Mouse (Mus musculus) hindbrain, embryonic 15.5 days (tissue): ENCODE data around the gene Rab8a. TPM values are rescaled to one million over a fixed set of nuclear protein-coding genes. Genes with fewer than 3 reads are reported as not detected.

Experiments used
- ATAC-seq: fragments of 200-750 bp; cut with Nextera tagmentation; 2 replicates; pipeline ENCODE4 v1.8.0; 2017; ENCODE audit warnings: low read depth, moderate number of reproducible peaks, moderate TSS enrichment; ENCODE audit not compliant: low FRiP score
- H3K27ac ChIP-seq: fragments of 300-500 bp; sonication (generic); replicated peaks from 2 replicates; pipeline ENCODE4 v1.5.1; 2015; ENCODE audit warnings: mild to moderate bottlenecking, inconsistent platforms
- H3K27me3 ChIP-seq: fragments of 300-500 bp; sonication (generic); 2 replicates; pipeline ENCODE4 v1.6.1; 2015; ENCODE audit warnings: control low read depth, inconsistent platforms
- H3K36me3 ChIP-seq: fragments of 300-500 bp; sonication (generic); 2 replicates; pipeline ENCODE4 v1.6.1; 2015; ENCODE audit warnings: control low read depth, inconsistent platforms
- H3K4me1 ChIP-seq: fragments of 300-500 bp; sonication (generic); replicated peaks from 2 replicates; pipeline ENCODE4 v1.6.1; 2015; ENCODE audit warnings: control low read depth, inconsistent platforms
- H3K4me2 ChIP-seq: fragments of 300-500 bp; sonication (generic); 2 replicates; pipeline ENCODE4 v1.6.1; 2015; ENCODE audit warnings: moderate library complexity, mild to moderate bottlenecking, inconsistent platforms
- H3K4me3 ChIP-seq: fragments of 300-500 bp; sonication (generic); 2 replicates; pipeline ENCODE4 v1.5.1; 2015; ENCODE audit warnings: mild to moderate bottlenecking, inconsistent platforms
- H3K9ac ChIP-seq: fragments of 300-500 bp; sonication (generic); 2 replicates; pipeline ENCODE4 v1.6.1; 2015; ENCODE audit warnings: inconsistent platforms
- H3K9me3 ChIP-seq: fragments of 300-500 bp; sonication (generic); 2 replicates; pipeline ENCODE4 v1.6.1; 2016; ENCODE audit warnings: control low read depth, inconsistent platforms
- WGBS: fragments of 180-500 bp; shearing (Covaris S2); methylation state at CpG from one replicate; pipeline ENCODE4 v1.1.7; 2015; 5-methylcytosine and 5-hydroxymethylcytosine counted together
- polyA plus RNA-seq: library from polyadenylated mRNA; unstranded; fragments of >200 nt; fragmentation: Nextera tagmentation; extraction: Ambion mirVana; gene quantifications from 2 replicates; pipeline ENCODE4 v1.2.1, GENCODE M21; 2015

Gene Rab8a
- polyA plus RNA-seq, 1 experiment from 2014 or later = 84.2 TPM

- ATAC-seq = no peak
- no peak overlapping the region for H3K4me3 ChIP-seq
- no peaks in the 10 kb centered on the region for H3K4me1 ChIP-seq
- WGBS = 90% methylated on average over 1 of the region's 1 CpGs
- peaks cover 63% of the 10 kb centered on the region for H3K36me3 ChIP-seq
- H3K9me3 ChIP-seq = no peaks in the 10 kb centered on the region
- no peak overlapping the region for H3K27ac ChIP-seq
- H3K27me3 ChIP-seq = no peaks in the 10 kb centered on the region
- no peak overlapping the region for H3K9ac ChIP-seq
- H3K4me2 ChIP-seq = no peak overlapping the region
These were observed 11.9 kb upstream of the Rab8a start for GRCm38 (mm10) chr8:72149056-72149455.

DNA sequence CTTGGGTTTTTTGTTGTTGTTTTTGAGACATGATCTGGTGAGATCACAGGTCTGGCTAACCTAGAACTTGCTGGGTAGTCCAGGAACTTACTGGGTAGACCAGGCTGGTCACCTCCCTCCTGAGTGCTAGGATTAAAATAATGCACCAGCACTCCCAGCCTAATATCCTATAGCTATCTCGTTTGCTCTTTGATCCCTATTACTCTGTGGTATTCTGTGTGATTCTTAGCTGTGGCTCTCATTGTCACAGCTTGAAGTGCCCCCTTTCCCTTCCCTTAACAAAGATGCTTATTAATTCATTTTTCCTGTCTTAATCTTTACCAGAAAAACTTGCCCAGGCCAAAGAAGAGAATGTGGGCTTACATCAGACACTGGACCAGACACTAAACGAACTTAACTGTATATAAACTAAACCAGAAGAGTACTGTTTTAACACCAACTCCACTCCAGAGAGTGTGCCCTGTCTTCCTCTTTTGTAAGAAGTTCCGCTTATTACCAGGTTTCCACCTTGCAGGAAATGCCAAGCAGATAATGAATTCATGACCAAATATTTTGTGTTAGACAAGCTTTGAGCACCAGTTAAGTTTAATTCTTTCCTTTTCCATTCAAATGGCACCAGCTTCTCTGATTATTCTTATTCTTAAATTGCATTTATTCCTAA lies 9.5 kb upstream of the Rab8a start:
- no peak overlapping the region for H3K4me3 ChIP-seq
- peaks cover 42% of the 10 kb centered on the region for H3K36me3 ChIP-seq
- H3K27ac ChIP-seq = no peak overlapping the region

GRCm38 (mm10) chr8:72153382-72153781 lies 7.6 kb upstream of the Rab8a start:
- no peak for ATAC-seq
- H3K4me2 ChIP-seq = no peak overlapping the region
- no peaks in the 10 kb centered on the region for H3K9me3 ChIP-seq

More for the DNA sequence above, 9.5 kb upstream of the Rab8a start:
- no peak overlapping the region for H3K9ac ChIP-seq
- 94% methylated on average over 3 of the region's 3 CpGs for WGBS
- no peaks in the 10 kb centered on the region for H3K27me3 ChIP-seq
- ATAC-seq = no peak
- no peaks in the 10 kb centered on the region for H3K9me3 ChIP-seq
- H3K4me1 ChIP-seq = no peaks in the 10 kb centered on the region
- H3K4me2 ChIP-seq = no peak overlapping the region

GRCm38 (mm10) chr8:72158096-72158495 lies 2.9 kb upstream of the Rab8a start:
- Histone ChIP-seq H3K4me1 (peaks cover 24% of the 10 kb centered on the region), H3K4me3 (no peak overlapping the region), H3K27me3 (no peaks in the 10 kb centered on the region), H3K27ac (no peak overlapping the region), H3K9me3 (no peaks in the 10 kb centered on the region), H3K4me2 (no peak overlapping the region), H3K36me3 (no peaks in the 10 kb centered on the region), H3K9ac (no peak overlapping the region)
- 78% methylated on average over 2 of the region's 2 CpGs for WGBS
- ATAC-seq = no peak

More at GRCm38 (mm10) chr8:72153382-72153781, 7.6 kb upstream of the Rab8a start:
- H3K4me1 ChIP-seq = no peaks in the 10 kb centered on the region
- peaks cover 25% of the 10 kb centered on the region for H3K36me3 ChIP-seq
- H3K9ac ChIP-seq = no peak overlapping the region
- H3K27me3 ChIP-seq = no peaks in the 10 kb centered on the region
- no peak overlapping the region for H3K27ac ChIP-seq
- no peak overlapping the region for H3K4me3 ChIP-seq

DNA sequence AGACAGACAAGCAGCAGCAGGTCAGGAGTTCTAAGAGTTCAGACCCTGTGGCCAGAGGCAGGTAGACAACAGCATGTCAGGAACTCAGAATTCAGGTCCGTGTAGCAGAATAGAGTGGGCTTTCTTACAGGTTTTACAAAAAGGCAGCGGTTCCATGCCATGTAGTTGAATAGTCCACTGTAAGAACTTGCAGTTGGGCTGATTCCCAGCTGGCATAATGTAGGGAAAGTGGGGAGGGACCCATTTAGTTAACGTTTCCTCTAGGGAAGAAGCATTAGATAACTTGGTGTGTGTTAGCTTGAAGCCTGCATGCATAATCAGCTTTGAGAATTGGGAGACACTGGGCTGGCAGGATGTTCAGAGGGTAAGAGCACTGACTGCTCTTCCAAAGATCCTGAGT lies 2.3 kb upstream of the Rab8a start:
- Histone ChIP-seq H3K27me3 (no peaks in the 10 kb centered on the region), H3K4me3 (no peak overlapping the region), H3K4me2 (no peak overlapping the region), H3K27ac (no peak overlapping the region), H3K36me3 (no peaks in the 10 kb centered on the region), H3K4me1 (peaks cover 24% of the 10 kb centered on the region), H3K9me3 (no peaks in the 10 kb centered on the region), H3K9ac (no peak overlapping the region)
- 75% methylated on average over 3 of the region's 3 CpGs for WGBS
- no peak for ATAC-seq

- no peaks in the 10 kb centered on the region; the same call in 1 of the 2 replicates for H3K36me3 ChIP-seq
- WGBS = 57% methylated on average over 3 of the region's 3 CpGs
- ATAC-seq = no peak
- H3K27ac ChIP-seq = no peak overlapping the region
- H3K9me3 ChIP-seq = no peaks in the 10 kb centered on the region
- H3K9ac ChIP-seq = peak overlapping the region; percentile 64
- H3K27me3 ChIP-seq = no peaks in the 10 kb centered on the region
- peaks cover 24% of the 10 kb centered on the region for H3K4me1 ChIP-seq
- H3K4me2 ChIP-seq = peak overlapping the region; percentile 74
- peak overlapping the region; percentile 85 for H3K4me3 ChIP-seq
These were observed 993 bp upstream of the Rab8a start for GRCm38 (mm10) chr8:72160007-72160406.

DNA sequence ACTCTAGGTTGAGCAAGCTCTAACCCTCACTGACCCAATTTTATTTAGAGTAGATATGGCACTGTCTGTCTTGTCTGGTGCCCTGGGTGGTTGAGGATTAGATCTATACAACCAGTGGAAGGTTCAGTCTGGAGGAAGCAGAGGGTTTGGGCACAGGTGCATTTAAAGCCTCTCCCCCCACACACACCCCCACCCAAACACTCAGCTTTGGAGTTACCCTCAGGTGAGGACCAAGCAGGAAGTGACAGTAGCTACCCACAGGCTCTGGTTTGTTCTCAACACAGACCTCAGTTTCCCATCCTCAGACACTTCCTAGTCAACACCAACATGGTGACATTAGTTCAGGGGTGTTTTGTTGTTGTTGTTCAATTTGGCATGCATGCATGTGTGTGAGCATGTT lies 1.8 kb downstream of the Rab8a start:
- no peaks in the 10 kb centered on the region; the same call in 1 of the 2 replicates for H3K36me3 ChIP-seq
- no peaks in the 10 kb centered on the region for H3K27me3 ChIP-seq
- H3K4me2 ChIP-seq = 0 out of 2 replicates have a peak overlapping the region, but pooled peaks have one; percentile 74
- no peaks in the 10 kb centered on the region for H3K9me3 ChIP-seq
- no peak overlapping the region for H3K27ac ChIP-seq
- H3K4me3 ChIP-seq = no peak overlapping the region
- no peak overlapping the region for H3K9ac ChIP-seq
- H3K4me1 ChIP-seq = peaks cover 24% of the 10 kb centered on the region
- ATAC-seq = no peak

DNA sequence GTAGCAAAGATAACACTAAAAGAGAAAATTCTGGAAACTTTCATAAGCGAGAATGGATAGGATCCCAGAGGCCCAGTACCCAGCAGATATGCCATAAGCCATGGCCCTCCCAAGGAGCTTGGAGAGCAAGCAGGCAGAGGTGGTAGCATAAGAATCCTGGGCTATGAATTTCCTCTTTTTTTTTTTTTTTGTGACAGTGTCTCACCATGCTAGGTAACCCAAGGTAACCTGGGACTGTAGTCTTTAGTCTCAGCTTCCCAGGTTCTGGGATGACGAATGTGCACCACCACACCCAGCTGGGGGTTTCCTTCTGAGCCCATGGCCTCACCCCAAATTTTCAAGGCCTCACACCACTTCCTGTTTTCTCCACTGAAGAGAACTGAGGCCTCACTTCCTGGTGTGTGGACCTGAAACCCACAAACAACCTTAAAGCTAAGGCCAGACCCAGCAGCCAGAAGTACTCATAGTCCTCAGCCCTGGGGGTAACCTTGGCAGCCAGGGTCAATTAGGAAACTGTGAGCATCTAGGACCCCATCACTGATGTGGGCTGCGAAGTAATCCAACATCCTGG lies 8.2 kb downstream of the Rab8a start:
- ATAC-seq = no peak
- Histone ChIP-seq H3K4me3 (no peak overlapping the region), H3K36me3 (peaks cover 50% of the 10 kb centered on the region), H3K27ac (no peak overlapping the region), H3K9me3 (no peaks in the 10 kb centered on the region), H3K4me2 (no peak overlapping the region), H3K9ac (no peak overlapping the region), H3K4me1 (no peaks in the 10 kb centered on the region), H3K27me3 (no peaks in the 10 kb centered on the region)
- WGBS = 95% methylated on average over 3 of the region's 3 CpGs

DNA sequence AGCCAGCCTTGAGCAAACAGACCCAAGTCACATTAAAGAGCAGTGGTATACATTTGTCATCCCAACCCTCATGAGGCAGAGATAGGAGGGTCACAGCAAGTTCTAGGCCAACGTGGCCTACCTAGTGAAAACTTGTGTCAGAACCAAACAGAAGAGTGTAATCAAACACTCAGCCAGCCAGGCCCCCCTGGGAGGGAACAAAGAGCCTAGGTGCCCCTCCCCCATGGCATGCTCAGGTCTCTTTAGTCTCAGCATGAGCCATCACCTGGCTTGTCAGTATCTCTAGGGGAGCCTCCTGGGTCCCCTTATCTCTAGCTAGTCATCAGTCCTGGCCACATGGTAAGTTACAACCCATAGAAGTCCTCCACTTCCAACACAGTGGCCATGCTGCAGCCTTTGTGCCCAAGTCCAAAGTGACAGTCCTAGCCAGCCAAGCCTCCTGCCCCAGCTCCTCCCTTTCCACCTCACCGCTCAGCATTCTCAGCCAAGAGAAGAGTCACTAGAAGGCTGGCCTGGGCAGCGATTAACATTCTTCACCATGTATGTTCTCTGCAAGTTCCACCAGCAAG lies 8.8 kb downstream of the Rab8a start:
- WGBS = 88% methylated on average over 3 of the region's 3 CpGs
- no peak overlapping the region for H3K9ac ChIP-seq
- no peaks in the 10 kb centered on the region for H3K27me3 ChIP-seq
- no peaks in the 10 kb centered on the region for H3K9me3 ChIP-seq
- ATAC-seq = no peak
- no peaks in the 10 kb centered on the region for H3K4me1 ChIP-seq
- H3K4me3 ChIP-seq = no peak overlapping the region
- H3K27ac ChIP-seq = no peak overlapping the region
- H3K4me2 ChIP-seq = no peak overlapping the region
- peaks cover 56% of the 10 kb centered on the region for H3K36me3 ChIP-seq

DNA sequence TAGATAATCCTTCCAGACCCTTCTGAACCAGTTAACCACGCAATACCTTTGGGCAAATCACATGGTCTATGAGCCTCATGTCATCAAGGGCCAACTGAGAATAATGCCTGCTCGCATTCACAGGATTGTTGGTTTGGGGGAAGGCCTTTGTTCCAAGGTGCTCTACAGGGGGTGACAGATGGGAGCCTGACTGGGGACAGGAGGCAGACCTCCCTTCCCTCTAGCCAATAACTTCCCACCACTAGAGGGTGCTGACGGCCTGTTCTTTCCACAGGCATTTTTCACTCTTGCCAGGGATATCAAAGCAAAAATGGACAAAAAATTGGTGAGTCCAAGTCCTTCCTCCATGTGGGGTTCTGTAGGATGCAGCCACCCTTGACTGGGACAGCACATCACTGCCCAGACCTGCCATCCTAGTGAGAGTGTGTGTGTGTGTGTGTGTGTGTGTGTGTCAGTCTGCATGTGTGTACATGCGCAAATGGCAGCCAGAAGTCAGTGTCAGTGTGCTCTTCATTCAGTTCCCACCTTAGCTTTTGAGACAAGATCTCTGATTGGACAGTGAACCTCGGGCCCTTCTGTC lies 16.4 kb downstream of the Rab8a start:
- H3K4me2 ChIP-seq = no peak overlapping the region
- H3K27ac ChIP-seq = no peak overlapping the region
- H3K9ac ChIP-seq = no peak overlapping the region
- WGBS = 52% methylated on average over 5 of the region's 5 CpGs
- no peak overlapping the region for H3K4me3 ChIP-seq
- no peak for ATAC-seq
- no peaks in the 10 kb centered on the region for H3K4me1 ChIP-seq
- no peaks in the 10 kb centered on the region for H3K27me3 ChIP-seq
- peaks cover 84% of the 10 kb centered on the region for H3K36me3 ChIP-seq
- no peaks in the 10 kb centered on the region for H3K9me3 ChIP-seq

DNA sequence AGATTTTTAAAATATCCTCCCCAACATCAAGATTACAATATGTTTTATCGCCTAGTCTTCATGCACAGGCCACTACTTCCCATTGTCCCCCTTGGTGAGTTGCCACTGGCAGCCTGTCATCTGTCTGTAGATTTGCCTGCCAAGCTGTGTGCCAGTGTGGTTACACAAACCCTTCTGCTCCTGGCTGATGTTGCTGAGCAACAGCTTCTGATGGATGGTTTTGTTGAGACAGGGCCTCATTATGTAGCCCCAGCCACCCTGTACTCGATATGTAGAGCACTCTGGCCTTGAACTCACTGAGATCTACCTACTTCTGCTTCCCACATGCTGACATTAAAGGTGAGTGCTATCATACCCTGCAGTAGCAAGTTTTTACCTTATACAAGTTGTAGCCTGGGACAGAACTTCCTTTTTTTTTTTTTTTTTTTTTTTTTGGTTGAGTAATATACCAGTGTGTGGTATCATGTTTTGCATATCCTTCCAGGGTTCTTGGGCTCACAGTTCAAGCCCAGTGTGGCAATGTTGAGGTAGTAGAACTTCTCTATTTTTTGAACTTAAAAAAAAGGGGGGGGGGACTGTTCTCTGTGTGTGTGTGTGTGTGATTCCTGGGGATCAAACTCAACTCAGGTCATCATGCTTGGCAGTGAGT lies 22.7 kb downstream of the Rab8a start:
- ATAC-seq = peak; percentile 78; the same call in 1 of the 2 replicates
- 54% methylated on average over 2 of the region's 2 CpGs for WGBS
- H3K4me3 ChIP-seq = no peak overlapping the region
- H3K9me3 ChIP-seq = no peaks in the 10 kb centered on the region
- H3K27ac ChIP-seq = 0 out of 2 replicates have a peak overlapping the region, but pooled peaks have one; percentile 14
- peaks cover 31% of the 10 kb centered on the region for H3K36me3 ChIP-seq
- H3K4me2 ChIP-seq = no peak overlapping the region
- H3K27me3 ChIP-seq = no peaks in the 10 kb centered on the region
- H3K9ac ChIP-seq = no peak overlapping the region
- no peaks in the 10 kb centered on the region for H3K4me1 ChIP-seq

- Histone ChIP-seq H3K27ac (no peak overlapping the region), H3K36me3 (no peaks in the 10 kb centered on the region), H3K9me3 (no peaks in the 10 kb centered on the region), H3K27me3 (no peaks in the 10 kb centered on the region), H3K9ac (no peak overlapping the region), H3K4me3 (no peak overlapping the region), H3K4me2 (no peak overlapping the region), H3K4me1 (no peaks in the 10 kb centered on the region)
- WGBS = 90% methylated on average over 2 of the region's 2 CpGs
- ATAC-seq = no peak
These were observed 26.9 kb downstream of the Rab8a start for GRCm38 (mm10) chr8:72187793-72188331.
